Mouse (Mus musculus) thymus, postnatal 25 days (tissue): ENCODE data around the gene Hoxd3.

Experiments
- DNase-seq: peaks from one replicate; pipeline ENCODE4 v3.0.0; 2022

Hoxd3 gene

DNA sequence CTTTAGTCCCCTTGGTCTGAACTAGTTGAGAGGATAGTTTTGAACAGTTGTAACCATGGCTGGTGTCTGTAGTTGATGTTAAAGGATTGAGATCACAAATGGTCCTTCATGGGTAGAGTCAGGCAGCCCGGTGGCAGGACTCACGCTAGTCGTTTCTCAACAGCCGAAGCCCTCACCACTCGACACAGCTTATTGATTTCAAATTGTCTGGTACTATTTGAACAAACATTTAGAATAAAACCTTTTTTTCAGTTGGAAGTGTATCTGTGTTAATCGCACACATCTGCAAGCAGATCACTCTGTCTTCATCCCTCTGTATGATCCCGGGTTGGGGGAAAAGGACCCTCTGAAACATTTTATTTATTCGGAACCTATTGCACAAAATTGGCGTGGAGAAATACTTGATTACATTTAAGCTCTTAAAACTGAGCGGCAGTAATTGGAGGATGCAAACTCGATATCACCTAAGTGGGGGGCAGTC lies 36.0 kb downstream of the Hoxd3 start:
- DNase-seq: no peak

DNA sequence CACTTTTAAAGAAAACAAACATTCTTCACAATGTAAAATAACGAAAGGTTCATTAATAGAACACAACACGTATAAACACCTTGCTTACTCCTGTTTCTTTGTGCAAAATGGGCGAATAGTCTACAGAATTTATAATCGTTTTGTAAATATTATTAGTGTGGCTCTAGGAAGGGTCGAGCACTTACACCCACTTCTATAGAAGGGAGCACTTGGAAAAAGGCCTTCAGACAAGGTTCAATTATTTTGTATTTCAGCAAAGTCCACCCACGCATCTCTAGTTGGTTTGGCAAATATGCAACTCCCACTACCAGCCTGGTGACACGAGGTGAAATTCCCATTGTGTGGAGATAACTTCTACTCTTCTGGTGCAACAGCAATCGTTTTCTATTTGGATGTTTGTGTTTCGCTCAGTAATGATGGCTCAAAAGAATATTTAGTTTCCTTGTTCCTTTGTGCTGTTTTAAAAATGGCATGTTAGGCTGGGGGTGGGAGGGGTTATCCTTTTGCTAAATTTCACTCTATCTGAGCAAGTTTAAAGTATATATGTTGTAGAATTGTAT lies 36.8 kb downstream of the Hoxd3 start:
- no peak for DNase-seq

DNA sequence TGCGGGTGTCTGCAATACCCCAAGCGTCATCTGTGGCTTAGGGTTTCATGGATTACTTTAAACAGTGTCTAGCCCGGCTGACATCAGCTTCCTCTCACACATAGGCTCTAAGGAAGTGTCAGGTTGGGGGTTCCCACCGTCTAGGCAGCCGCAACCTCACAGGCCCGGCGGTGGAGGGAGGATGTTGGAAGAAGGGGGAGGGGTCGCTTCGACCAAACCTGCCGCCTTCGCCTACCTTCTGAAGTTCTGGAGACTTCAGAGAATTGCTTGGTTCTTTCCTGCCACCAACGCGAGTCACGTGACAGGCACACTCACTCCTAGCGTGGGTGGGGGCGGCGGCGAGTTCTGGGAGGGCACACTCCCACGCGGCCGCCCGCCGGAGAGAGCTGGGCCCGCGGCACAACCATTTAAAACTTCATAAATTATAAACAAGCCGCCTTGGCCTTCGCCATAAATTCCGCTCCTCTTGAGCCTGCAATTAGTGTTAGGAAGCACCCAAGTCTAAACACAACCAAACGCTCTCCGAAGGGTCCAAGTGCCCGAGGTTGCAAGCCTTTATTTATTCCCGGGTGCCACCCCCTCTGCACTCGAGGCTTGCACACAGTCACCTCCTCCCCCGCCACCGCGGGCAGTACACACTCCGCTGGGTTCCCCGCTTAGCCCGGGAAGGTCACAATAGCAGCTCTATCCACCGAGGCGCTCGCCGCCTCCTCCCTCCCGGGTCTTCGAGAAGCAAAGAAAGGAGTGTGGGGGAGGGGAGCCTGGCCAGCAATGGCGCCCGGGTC lies 37.8 kb downstream of the Hoxd3 start:
- peak; percentile 36 for DNase-seq

DNA sequence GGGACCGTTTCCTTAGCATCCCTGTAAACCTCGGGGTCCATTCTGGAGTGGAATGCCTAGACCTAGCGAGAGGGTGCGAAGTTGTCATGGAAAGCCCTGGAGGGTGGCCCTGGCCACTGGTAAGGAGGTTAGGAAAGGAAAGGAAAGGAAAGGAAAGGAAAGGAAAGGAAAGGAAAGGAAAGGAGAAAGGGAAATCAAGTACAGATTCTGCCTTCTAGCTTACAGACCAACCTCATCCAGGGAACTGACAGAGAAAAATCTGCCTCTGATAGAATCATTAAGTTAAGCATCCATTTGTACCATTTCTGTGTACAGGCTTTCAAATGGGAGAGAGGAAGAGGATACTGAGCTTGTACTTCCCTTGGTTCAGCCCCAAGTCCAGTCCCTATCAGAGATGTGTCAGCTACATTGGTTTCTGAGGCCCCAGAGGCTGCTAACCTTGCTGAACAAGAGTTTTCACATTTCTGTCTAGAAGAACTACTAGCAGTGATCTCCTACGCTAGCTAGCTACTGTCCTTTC lies 39.1 kb downstream of the Hoxd3 start:
- DNase-seq: no peak

DNA sequence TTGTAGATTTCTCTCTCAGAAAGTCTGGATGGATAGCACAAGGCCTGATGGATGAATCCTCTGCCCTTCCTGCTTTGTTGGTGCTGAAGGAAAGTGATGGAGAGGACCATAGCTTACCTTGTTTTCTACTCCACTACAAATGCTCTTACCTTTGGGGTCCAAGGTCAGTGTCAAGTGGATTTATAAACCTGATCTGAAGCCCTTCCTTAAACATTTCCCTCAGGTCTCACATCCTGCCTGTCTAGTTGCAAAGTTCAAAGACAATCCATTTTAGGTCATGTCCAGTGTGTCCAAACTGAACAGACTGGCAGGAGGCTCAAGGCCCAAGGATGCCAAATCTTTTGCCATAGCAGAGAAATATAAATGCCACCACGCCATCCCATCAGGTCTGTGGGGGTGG lies 40.1 kb downstream of the Hoxd3 start:
- DNase-seq: no peak

DNA sequence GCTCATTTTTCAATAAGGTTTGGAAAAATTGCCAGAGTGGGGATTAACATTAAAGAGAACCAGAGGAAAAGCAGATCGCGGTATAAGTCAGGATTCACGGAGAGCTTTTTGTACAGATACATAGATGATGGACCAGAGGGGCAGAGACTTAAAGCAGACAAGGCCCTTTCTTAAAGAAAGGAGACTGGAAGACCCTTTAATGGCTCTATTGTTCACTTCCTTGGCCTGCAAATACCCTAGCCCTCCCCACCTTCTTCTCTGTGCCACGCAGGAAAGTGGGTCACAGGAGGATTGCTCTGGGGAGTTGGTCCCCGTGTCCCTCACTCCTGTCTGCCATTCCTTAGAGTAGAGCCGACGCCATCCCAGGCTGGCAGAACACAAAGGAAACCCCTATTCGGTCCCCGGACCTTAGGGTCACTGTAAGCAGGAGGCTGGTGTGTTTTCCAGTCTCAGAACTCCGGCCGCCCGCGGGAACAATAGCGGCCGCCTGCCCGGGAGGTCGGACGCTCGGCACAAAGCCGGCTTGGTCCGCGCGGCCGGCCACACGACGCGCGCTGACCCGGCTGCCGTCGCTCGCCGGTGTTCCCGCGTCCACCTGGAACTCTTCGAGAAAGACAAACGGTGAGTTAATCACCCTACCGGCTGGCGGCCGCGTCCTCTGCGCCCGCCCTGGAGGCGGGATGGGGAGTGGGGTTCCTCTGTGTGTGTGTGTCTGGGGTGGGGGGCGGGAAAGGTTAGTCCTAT lies 40.9 kb downstream of the Hoxd3 start:
- DNase-seq: no peak

DNA sequence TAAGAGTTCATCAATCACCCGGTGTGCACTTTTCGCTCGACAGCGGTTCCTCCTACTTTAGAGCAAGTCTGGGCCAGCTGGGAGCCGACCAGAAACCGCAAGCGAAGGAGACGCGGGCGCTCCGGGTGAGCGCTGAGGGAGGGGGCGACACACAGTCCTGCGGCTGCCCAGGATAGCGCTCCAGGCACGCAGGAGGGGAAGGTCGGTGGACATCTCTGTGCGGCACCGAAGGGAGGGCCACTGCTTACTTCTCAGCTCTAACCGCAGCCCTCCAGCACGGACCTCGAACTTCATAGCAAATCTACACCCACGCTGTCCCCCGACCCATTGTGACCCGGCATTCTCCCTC lies 41.4 kb downstream of the Hoxd3 start:
- no peak for DNase-seq

DNA sequence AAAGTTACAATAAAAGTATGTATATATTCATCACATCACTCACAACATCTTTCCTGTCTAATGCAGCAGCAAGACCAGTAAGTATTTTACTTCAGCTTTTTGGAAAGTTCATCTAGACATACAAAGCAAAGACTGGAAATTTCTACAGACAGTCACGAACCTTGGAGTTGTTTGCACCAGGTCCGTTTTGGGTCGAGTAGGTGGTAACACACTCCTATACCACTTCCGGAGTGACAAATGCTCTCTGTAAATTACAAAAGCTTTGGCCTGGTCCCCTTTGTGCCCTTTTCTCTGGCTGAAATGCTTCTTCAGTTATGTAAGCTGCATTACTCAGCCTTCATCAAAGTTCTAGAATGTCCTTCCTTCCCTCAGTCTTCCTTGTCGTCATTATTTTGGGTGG lies 42.0 kb downstream of the Hoxd3 start:
- DNase-seq: no peak

DNA sequence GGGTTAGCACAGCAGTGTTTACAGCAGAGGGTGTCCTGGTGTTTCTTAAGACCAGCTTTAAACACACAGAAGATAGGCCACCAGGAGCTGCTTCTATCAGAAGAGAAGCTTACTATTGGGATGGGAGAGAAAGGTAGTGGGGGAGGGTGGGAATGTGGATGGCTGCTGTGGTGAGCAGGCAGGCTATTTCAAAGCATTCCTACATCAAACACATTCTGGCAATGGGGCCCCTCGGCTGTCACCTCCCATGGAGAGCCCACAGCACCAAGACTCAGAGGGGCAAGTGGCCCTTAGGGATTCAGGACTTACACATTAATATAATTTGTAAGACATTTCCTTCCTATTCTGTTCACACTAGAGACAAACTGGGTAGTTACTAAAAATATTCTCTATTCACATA lies 48.4 kb downstream of the Hoxd3 start:
- no peak for DNase-seq

DNA sequence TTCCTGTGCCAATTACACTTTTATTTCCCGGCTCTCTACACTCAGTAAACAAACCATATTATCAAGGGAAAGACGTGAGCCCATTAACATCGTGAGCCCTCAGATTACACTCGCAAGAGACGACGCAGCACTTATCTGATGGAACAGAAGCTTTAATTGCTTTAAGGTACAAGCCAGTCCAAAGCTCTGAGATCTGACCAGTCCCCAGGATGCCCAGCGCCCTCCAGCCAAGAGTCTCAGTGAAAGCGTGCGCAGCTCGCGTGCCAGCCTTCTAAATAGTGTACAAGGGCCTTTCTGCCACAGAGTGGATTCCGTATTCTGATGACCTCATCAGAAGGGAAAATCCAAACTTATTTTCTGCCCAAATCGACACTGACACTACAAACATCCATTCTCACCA lies 50.2 kb downstream of the Hoxd3 start:
- DNase-seq: no peak

DNA sequence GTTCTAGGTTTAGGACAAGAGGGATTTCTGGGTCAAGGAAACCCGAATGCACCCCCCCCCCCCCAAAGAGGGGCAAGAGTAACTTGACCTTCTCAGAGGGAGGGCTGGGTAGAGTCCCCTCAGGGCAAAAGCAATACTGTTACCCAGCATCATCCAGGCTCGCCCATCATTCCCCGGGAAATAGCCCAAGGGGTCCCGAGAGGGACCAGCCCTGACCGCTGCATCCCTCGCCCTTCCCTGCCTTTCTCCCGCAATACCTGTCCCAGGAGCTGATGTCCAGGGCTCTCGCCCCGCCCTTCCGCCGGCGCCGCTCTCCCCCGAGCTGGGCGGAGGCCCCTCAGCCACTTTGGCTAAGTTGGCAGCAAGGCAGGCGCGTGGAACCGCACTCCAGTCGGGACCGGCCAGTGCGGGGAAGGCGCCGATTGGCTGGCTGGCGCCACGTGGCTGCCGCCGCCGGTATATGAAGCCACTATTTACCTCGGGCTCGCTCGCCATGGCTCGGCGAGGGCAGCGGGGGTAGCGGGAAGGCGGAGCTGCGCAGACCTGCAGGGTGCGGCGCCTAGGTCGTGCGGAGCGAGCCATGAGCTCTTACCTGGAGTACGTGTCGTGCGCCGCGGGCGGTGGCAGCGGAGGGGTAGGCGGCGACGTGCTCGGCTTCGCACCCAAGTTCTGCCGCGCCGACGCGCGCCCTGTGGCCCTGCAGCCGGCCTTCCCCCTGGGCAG lies 51.0 kb downstream of the Hoxd3 start, which contains the start of gene Hoxd1:
Gene Hoxd1 (plus strand): TSS at position 459 of the 723 bp plus-strand sequence.
- no peak for DNase-seq

DNA sequence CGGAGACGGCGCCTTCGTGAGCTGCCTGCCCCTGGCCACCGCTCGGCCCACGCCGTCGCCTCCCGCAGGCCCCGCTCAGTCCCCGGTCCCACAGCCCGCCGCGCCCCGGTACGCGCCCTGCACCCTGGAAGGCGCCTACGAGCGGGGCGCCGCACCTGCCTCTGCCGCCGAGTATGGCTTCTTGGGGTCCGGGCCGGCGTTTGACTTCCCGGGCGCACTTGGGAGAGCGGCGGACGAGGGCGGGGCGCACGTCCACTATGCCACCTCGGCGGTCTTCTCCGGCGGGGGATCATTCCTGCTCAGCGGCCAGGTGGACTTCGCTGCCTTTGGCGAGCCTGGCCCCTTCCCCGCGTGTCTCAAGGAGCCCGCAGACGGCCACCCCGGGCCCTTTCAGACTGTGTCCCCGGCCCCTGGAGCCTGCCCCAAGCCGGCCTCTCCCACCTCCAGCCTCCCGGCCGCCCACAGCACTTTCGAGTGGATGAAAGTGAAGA lies 51.6 kb downstream of the Hoxd3 start:
- DNase-seq: no peak

DNA sequence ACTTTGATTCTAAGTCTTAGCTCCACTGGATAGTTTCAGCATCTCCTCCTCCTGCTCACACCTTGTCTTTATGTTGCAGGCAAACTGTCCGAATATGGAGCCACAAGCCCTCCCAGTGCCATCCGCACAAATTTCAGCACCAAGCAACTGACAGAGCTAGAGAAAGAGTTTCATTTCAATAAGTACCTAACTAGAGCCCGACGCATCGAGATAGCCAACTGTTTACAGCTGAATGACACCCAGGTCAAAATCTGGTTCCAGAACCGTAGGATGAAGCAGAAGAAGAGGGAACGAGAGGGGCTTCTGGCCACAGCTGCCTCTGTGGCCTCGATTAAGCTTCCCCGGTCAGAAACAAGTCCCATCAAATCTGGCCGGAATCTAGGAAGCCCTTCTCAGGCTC lies 52.2 kb downstream of the Hoxd3 start:
- no peak for DNase-seq

DNA sequence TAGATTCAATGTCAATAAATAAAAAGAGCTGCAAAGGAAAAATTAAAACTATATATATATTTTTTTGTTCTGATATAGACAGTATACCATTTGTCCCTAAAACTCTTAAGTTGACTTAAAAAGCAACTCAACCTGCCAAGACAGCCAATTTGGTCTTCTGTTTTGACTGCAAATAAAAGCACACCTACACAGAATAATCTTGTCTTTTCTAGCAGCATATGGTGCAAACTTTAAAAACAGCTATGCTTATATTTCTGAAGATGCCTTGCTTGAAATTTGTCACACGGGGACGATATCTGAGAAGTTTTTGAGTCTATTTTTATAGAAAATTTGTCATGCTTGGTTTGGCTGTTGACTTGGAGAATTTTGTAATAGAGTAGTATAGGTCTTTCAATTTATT lies 62.6 kb downstream of the Hoxd3 start:
- DNase-seq: no peak

DNA sequence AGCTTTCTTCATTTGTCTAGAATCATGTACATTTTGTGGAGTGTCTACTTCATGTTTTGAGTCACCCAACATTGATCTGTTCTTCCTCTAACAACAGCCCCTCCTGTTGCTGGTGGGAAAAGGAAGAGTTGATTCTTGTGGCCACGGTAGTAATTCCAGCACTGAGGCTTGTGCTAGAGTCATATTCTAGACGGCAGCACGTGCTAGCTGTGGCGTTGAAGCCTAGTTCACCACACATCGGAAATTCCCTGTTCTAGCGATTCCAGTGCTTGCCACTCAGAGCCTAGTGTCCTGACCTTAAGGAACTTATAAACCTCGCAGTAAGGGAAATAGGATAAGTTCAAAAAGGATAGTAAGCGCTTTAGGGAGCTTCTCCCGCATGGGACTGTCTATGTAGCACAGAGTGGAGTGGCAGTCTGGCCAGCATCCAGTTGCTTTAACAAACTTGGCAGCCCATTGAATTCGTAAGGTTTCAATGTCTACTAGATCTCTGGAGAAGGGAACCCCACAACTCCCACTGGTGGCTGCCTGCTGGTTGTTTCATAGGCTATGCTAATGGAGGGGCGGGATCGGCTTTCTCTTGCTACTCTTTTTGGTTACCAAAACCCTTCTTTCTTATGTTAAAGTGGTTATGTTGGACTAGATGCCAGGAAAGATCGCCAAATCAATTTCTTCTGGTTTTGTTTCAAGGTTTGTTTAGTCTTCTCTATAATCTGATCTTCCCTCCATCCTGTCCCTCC lies 66.0 kb downstream of the Hoxd3 start:
- no peak for DNase-seq

DNA sequence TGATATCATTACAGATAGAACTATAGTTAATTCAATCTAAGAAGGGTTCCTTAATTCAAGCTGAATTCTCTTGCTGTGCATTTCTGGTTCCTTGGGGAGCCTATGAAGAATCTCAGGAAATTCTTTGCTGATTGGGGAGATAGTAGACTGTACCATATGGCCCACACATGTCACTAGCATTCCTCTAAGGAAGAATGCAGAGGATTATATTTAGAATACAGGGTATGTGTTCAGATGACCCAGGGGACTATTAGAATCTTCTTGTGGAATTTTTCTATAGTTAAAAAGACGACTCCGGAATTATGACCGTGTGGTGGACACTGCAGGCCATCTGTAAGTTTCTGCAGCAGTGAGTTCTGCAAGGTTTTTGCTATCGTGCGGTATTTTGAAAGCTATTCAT lies 69.7 kb downstream of the Hoxd3 start:
- no peak for DNase-seq

DNA sequence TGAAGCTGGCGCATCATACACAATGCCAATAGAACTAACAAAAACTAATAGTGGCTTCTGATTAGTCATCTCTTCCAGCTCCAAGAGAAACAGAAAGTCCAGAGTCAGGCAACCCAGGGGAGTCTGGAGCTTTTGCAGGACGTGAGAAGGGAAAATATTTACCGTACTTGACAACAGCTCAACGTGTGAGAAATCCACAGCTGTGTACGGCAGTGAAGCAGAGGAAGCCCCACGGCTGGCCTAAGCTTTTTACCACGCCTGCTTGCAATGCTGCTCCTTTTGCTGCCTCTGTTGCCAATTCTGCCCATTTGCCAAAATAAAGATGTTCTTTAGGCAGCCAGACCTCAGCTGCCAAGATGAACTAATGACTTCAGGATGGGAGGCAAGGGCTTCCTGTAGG lies 83.8 kb downstream of the Hoxd3 start:
- DNase-seq: no peak
